Mouse (Mus musculus) lung, postnatal 10 days (tissue): ENCODE data around the gene Igsf8.

ENCODE experiments used
- DNase-seq: peaks from one replicate; pipeline ENCODE4 v3.0.0; 2021

The Igsf8 gene

DNA sequence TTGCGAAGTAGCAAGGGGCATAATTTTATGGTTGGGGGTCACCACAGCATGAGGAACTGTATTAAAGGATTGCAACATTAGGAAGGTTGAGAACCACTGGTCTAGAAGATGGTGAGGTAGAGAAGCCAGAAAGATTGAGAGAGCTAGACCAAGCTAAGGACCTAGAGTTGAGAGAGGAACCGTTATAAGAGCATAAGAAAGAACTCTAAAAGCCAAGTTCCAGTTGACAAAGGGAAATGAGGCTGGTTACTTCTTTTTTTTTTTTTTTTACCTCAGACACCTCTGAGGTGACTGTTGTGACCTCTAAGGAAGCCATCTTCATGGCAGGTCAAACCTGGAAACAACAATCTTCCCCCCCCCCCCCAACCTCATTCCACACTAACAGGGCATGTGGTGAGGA lies 43.7 kb downstream of the Igsf8 start:
- DNase-seq, result no peak

DNA sequence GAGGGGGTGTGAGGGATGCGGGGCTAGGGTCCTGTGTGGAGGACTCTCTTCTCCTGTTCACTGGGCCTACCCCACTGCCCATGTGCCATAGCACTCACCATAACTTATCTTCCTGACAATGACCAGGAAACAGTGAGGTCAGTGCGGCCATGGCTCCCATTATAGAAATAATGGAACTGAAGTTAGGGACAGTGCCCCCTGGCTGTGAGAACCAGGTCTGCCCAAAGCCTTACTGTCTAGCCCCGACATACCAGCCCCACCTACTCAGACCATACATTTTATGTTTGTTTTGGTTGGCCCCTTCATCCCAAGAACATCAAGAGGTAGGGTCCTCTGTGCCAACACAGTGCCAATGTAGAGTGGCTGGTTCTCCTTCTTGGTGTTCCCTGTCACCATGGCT lies 44.2 kb downstream of the Igsf8 start:
- peak; percentile 25 for DNase-seq

- DNase-seq, result no peak
Observed at GRCm38 (mm10) chr1:172306196-172306595, 44.8 kb downstream of the Igsf8 start.

DNA sequence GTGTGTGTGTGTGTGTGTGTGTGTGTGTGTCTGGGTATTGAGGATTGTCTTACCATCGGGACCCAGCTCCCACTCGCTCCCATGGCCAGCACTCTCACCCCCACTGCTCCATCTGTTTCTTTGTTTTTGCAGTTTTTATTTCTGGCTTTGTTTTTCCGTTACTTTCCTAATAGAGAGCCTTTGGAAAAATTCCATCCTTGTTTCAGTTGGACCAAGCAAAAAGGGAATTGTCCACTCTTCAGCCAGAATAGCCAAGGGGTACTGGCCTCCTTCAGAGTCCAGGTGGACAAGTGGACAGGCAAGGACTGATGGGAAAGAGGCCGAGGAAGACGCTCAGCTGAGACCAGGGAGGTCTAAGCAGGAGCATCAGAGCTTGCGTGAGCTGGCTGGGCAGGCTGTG lies 45.4 kb downstream of the Igsf8 start:
- peak; percentile 16 for DNase-seq

GRCm38 (mm10) chr1:172307936-172308335 lies 46.5 kb downstream of the Igsf8 start:
- DNase-seq, result peak; percentile 31

- DNase-seq, result no peak
Observed at GRCm38 (mm10) chr1:172308409-172308808, 47.0 kb downstream of the Igsf8 start.

- peak; percentile 96 for DNase-seq
Observed at GRCm38 (mm10) chr1:172309699-172310398, 48.4 kb downstream of the Igsf8 start.

GRCm38 (mm10) chr1:172311248-172311906 lies 49.9 kb downstream of the Igsf8 start:
- DNase-seq, result peak; percentile 90

- DNase-seq, result peak; percentile 93
Observed at GRCm38 (mm10) chr1:172311921-172312767, 50.7 kb downstream of the Igsf8 start.

DNA sequence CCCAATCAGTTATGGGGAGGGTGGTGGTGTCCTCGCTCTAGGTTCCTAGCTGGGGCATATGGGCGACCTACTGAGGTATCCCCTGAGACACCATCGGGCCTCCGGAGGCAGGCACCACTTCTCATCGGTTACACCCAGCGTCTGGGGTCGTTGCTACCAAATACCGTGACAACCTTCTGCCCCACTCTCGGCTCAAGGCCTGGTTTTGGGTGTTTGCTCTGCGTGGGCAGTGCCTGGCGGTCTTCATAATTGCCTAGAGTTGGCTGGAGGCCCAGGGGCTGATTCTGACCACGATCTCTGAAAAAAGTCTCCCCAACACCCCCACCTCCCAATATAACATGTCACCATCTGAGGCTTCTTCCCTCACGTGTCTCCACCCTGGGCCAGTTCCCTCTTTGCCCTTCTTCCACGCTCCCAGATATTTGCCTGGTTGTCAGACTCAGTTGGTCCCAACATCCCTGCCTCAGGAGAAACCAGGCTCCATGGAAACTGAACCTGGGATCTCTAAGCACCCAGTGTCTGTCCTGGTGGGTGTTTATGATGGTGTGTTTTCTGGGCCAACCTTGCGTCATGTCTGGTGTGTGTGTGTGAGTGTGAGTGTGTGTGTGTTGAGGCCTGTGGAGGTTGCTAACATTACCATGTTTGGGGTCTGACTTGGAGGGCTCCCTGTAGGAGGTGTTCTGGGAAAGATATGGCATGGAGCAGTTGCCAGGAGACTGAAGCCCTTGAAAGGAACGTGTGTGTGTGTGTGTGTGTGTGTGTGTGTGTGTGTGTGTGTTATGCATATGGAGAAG lies 51.5 kb downstream of the Igsf8 start:
- DNase-seq, result peak; percentile 21

DNA sequence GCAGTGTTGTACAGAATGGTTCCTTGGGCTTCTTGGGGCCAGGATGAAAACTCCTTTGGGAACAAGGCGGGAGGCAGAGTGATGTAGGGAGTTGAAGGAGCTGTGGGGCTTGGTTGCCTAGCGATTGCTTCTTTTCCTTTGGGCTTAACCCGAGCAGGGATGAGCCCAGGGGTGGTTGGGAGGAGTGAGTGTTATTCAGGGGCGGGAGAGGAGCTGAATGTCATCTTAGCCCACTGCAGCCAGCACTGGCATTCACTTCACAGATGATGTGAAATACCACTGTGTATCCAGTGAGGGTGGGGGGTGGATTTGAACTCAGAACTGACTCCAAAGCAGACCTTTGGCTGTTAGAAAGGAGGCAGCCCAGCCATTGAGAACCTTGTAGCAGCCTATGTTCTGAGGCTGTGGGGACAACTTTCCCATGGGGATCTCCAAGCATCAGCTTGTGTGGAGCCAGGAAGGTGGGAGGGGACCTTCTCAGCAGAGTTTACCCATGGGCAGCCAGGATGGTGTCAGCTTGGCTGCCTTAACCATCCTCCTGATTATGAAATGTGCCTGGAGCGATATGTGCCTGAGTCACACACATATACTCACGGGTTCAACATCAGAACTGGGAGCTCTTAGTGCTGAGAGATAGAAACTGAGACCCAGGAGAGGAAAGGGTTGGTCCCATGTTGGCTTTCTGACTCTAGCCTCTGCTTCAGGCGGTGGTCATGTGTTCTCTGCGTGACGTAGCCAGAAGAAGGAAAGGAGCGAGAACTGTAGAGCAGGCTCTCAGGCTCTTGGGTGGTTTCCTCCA lies 52.4 kb downstream of the Igsf8 start:
- DNase-seq, result no peak

DNA sequence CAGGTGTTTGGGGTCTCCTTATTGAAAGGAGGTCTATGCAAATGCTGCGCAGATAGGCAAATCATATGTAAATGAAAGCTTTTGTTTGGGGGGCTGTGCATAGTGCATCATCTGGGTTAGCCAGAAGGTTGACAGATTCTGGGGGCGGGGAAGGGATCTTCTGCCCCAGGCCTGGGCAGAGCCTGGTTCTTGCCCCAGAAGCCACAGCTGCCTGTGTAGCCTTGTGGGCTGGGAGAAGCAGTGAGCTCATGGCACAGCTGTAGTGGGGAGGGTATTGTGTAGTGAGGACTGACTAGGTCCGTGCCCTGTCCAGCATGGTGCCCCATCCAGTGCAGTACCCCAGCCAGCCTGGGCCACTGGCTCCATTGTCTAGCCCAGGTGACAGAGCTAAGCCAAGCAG lies 53.5 kb downstream of the Igsf8 start:
- DNase-seq, result no peak

DNA sequence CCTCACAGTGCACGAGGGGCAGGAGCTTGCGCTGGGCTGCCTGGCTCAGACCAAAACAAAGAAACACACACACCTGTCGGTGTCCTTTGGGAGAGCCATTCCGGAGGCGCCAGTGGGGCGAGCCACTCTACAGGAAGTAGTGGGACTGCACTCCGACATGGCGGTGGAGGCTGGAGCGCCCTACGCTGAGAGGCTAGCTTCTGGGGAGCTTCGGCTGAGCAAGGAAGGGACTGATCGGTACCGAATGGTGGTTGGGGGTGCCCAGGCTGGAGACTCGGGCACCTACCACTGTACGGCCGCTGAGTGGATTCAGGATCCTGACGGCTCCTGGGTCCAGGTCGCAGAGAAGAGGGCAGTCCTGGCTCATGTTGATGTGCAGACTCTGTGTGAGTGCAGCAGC lies 56.0 kb downstream of the Igsf8 start:
- no peak for DNase-seq

DNA sequence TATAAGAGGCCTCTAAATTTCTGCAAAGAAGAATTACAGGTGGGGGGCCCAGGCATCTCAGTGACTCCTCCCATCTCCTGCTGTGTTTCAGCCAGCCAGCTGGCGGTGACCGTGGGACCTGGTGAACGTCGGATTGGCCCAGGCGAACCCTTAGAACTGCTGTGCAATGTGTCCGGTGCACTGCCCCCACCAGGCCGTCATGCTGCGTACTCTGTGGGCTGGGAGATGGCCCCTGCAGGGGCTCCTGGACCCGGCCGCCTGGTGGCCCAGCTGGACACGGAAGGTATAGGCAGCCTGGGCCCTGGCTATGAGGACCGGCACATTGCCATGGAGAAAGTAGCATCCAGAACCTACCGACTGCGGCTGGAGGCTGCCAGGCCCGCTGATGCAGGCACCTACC lies 56.5 kb downstream of the Igsf8 start:
- no peak for DNase-seq

DNA sequence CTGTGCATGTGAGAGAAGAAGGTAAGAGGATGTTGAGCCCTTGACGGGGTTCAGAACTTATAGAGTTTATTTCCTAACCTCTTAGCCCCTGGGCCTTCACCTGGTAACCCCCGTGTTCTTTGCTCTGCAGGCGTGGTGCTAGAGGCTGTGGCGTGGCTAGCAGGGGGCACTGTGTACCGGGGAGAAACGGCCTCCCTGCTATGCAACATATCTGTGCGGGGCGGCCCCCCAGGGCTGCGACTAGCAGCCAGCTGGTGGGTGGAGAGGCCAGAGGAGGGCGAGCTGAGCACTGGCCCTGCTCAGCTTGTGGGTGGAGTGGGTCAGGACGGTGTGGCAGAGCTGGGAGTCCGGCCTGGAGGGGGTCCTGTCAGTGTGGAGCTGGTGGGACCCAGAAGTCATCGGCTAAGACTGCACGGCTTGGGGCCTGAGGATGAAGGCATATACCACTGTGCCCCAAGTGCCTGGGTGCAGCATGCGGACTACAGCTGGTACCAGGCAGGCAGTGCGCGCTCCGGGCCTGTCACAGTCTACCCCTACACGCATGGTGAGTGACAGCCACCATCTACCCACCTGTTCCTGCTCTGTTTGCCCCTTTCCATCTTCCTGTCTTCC lies 57.1 kb downstream of the Igsf8 start:
- no peak for DNase-seq

GRCm38 (mm10) chr1:172319346-172319745 lies 57.9 kb downstream of the Igsf8 start:
- DNase-seq, result no peak

DNA sequence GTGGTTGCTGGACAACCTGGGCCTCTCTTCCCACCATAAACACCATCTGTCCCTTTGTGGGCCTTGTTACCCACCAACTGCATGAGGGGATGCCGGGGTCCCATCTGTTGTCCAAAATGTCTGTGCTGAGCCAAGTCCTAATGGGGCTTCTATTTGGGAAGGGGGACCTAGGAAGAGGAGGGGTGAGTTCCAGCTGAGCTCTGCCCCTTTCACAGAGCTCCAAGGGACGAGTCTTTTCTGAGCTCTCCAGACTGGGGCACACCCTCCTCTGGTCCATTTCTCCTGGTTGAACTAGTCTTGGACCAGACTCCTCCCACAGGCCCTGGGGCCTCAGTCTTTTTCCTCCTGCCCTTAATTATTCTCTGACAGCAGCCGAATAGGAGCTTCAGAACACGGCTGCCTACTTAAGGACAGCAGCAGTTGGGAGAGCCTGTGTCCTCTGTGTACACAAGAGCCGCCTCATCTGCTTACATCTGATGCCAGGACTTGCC lies 58.5 kb downstream of the Igsf8 start:
- DNase-seq, result no peak

DNA sequence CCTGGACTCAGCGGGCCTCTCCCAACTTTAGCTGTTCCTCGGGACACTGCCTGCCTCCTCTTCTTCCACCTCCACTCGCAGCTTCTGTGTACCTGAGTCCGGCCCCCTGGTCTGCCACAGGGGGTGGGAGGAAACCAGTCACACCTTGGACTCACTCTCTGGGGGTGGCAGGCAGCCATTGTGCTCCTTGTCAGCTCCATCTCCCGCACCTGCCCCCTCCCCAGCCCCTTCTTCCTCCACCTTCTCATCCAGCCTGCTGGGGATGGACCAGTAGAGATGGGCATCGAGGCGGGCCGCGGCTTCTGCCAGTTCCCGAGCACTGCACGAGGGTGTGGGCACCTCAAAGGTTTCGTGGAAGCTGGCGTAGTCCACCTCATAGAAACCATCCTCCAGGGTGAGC lies 61.3 kb downstream of the Igsf8 start:
- no peak for DNase-seq

DNA sequence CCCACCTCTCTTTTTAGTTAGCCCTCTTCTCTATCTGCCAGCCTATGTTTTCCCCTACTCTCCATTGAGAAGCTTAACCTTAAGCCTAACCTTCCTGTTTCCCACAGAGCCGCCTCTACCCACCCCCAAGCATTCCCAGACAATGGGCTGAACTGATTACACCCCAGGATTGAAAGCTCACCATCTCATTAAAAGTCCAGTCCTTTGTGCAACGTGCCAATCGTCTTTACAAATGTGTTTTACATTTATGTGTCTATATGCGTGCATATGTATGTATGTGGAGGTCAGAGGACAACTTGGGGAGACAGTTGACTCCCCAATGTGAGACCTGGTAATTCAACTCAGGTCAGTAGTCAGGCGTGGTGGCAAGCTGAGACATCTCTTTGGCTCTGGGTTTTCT lies 61.9 kb downstream of the Igsf8 start:
- no peak for DNase-seq

DNA sequence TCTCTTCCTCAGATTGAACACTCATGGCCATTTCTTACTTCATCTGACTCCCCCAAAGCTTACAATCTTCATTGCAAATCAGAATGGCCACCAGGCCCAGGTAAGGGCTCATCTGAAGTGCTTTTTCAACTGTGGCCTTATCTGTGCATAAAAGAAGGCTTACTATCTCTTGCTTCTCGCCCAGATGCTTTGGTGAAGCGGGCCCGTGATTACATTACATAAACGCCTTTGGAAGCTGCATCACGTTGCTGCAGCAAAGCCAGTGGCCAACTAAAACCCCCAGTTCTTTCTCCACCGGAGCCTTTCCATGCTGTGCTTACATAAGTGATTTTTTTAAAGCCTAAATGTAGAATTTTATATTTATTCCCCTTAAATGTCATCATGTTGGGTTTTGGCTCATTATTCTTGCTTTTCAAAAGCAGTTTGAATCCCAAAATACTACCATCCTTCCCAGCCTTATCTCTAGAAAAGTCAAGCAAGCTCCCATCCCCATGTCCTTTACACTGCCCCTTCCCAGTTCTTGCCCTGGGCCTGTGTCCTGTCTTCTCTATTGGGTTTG lies 62.4 kb downstream of the Igsf8 start:
- DNase-seq, result no peak

GRCm38 (mm10) chr1:172324725-172325124 lies 63.3 kb downstream of the Igsf8 start:
- peak; percentile 86 for DNase-seq
